Mouse (Mus musculus) bone marrow, adult 2 months (tissue): ENCODE data around the gene Ddx19b.

Experiments
- CTCF ChIP-seq: fragments of 200-500 bp; IDR thresholded peaks from 2 replicates; pipeline ENCODE4 v1.5.1; 2011; ENCODE audit warnings: low read length, control low read depth; ENCODE audit not compliant: control insufficient read depth, insufficient read depth
- POLR2A ChIP-seq: fragments of 200-500 bp; IDR thresholded peaks from 2 replicates; pipeline ENCODE4 v1.6.1; 2011; ENCODE audit warnings: low read depth, mild to moderate bottlenecking, control low read depth, low read length, borderline replicate concordance; ENCODE audit not compliant: control insufficient read depth

- TF ChIP-seq CTCF (no peak), POLR2A (no peak)
These were observed 30.1 kb upstream of the Ddx19b start for GRCm38 (mm10) chr8:111061688-111062071.
